Mouse (Mus musculus): ENCODE measurements around the gene D430019H16Rik.

Gene D430019H16Rik

DNA sequence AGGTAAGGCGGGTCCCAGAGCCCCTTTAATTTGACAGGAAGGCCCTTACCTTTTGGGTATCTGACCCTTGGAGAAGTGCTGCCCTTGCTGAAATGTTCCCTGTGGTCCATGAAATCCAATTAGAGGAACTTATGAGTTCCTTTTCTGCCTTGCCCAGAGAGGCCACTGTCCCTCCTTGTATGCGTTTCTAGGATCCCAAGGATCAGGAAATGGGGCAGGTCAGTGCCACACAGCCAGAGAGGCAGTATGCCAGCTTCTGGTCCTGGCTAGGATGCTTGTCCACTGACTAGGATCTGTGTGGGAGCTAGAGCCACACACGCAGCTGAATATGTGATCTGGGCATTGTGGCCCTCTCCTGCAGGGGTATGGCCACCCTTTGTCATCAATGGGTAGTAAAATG lies 36.6 kb downstream of the D430019H16Rik start:
- DNase-seq (ENCODE audit: low spot score), result no peak

DNA sequence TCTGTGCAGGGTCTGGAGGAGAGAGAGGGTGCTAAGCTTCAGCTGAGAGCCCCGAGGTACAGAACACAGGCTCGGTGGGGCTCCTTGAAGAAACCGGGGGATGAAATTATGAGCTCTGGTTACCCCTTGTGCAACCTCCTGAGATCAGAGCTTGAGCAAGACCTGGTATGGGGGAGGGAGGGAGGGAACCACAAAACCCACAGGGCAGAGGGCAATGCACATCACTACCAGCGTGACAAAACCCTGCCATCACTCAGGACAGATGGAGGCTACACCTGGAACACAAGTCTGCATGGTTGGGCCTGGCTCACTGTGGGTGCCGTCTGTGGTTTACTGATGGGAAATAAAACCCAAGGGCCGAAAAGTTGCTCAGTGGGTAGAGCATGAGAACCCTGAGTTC lies 37.1 kb downstream of the D430019H16Rik start:
- no peak for DNase-seq (ENCODE audit: low spot score)

DNA sequence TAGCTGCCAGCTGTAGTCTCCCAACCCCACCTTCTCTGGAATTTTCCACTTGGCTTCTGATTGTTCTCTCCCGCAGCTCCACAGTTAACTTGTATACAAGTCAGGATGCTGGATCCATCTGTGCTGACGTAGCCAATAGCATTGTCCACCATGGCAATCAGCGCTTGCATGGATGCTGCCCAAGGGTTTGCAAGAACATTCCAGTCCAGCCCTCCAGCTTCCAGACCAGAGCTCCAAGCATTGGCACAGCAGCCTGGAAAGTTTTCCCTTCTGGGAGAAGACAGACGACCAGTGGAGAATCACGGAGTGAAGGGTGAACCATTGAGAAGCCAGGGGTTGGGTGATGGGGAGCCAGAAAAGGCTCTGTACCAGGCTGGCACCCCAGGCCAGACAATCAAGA lies 41.1 kb downstream of the D430019H16Rik start:
- no peak for DNase-seq (ENCODE audit: low spot score)

DNA sequence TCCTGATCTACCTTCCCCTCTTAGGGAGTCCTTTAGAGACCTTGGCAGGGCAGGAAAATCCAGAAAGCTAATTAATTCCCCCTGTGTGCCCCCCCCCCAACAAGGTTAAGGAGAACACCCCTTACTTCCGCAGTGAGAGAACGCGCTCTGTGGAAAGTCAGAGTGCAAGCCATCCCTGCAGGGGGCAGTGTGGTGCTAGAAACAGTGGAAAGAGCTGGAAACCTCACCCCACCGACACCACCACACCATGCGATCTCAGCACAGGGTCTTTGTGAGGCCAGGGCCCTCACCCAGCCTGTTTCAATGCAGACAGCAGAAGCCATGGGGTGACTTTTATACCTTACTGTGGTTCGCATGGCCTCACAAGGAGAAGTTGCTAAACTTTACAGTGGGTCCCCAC lies 44.2 kb downstream of the D430019H16Rik start:
- DNase-seq (ENCODE audit: low spot score), result peak; percentile 83

DNA sequence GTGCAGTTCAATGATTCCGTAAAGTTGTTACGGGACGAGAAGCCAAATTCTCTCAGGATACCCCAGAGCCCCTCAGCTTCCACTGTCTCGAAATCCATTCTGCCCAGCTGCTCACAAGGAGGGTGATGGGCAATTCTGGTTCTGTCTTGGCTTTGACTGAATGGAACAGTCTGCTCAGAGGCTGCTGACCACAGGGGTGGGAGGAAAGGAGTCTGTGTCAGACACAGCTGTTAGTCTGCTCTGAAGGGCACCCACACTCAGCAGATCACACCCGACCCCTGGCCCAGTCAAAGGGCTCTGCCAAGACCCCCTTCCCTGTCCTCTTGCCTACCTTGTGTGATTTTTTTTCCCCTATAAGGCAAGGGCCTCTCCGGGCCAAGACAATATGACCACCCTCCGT lies 44.8 kb downstream of the D430019H16Rik start:
- no peak for DNase-seq (ENCODE audit: low spot score)

DNA sequence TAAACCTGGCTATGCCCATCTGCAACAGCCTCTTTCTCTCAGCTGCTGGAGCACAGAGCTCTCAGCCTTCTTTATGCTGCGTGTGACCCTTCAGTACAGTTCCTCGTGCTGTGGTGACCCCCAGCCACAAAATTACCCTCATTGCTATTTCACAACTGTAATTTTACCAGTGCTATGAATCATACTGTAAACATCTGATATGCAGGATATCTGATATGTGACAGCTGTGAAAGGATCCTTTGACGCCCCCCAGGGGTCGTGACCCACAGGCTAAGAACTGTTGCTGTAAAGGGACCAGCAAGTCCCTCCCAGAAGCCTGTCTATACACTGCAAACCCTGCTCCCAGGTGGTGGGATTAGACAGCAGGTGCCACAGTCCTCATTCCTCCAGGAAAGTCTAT lies 45.2 kb downstream of the D430019H16Rik start:
- no peak for DNase-seq (ENCODE audit: low spot score)

DNA sequence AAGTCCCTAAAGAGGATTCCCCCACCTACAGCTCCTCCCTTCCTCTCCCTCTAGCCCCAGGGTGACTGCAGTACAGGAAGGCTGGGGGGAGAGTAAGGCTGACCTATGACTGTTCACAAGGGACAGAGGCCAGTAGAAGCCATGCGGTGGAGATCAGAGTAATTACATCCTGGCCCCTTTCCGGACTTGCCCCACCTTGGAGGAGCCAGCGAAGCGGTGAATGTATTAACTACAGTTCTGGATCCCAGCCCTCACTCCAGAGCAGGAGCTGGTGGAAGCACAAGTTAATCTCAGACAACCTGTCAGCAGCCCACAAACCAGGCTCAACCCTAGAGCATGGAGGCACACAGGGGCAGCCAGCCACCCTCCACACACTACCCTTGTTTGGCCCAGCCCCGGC lies 47.3 kb downstream of the D430019H16Rik start:
- no peak for DNase-seq (ENCODE audit: low spot score)

DNA sequence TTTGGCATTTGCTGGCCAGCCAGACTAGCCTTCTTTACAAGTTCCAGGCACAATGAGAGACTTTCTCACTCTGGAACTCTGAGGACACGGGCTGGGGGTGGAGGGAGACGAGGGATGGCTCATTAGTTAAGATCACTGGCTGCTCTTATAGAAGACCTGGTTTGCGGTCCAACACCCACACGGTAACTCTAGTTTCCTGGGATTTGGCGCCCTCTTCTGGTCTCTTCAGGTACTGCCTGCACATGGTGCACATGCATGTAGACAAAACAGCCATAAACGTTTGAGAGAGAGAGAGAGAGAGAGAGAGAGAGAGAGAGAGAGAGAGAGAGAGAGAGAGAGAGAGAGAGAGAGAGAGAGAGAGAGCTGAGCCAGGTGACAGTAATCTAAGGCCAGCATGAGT lies 51.1 kb downstream of the D430019H16Rik start:
- DNase-seq (ENCODE audit: low spot score), result no peak

DNA sequence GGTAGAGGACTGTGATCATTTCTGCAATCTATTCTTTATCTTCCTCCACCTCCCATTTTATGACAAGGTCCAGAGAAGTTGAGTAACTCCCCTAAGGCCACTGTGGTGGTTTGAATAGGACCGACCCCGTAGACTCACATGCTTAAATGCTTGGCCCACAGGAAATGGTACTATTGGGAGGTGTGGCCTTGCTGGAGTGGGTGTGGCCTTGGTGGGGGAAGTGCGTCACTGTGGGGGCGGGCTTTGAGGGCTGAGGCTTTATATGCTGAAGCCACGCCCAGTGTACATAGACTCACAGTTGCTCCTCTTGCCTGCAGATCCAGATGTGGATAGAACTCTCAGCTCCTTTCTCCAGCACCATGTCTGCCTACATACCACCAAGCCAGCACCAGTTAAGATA lies 57.5 kb downstream of the D430019H16Rik start:
- no peak for DNase-seq (ENCODE audit: low spot score)

DNA sequence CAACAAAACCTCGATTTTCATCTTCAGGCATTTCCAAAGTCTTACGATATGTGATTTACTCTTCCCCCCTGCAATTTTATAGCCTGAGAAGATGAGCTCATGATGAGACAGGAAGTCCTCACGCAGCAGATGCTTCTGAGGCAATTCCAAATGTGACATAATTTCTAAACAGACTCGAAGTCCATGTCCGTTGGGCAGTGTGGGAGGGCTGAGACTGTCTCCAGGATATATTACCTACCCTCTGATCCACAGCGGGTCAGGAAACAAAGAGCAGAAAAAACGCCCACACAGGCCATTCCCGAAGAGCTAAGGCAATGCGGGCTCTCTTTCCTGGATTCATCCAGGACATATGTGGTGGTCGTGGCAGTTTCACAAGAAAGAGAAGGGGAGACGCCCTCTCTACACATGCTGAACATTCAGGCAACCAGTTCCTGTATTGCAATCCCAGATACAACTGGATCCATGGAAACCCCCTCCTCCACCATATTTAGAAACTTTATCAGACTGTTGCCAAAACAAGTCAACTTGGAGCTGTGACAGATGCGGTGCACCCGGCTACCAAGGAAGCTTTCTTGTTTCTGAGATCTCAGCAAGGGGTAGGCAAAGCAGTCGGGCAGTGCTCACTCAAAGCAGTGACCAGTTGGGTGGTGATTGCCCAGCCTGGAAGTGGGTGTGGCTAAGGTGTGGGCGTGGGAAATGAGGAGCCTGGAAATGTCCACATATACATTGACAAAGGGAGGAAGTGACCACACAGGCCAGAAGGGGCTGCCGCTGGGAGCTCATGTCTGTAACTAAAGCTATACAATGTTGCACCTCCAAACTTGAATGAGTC lies 58.2 kb downstream of the D430019H16Rik start:
- no peak for DNase-seq (ENCODE audit: low spot score)

DNA sequence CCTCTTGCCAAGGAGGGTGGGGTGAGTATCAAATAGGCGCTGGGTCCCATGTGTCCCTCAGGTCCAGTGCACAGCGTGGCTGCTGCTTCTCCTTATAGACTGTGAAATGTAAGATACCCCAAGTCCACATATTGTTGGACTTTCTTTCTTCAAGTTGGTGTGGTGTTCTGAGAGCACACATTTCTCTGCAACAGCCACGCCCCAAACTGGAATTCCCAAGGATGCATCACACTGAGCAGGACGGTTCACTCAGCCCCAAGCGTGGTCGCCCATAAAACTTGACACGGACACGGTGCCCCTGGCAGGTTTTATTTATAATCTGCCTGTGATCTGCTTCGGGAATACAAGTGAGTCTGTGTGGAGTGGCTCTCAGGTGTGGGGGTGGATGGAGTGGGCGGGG lies 60.5 kb downstream of the D430019H16Rik start:
- no peak for DNase-seq (ENCODE audit: low spot score)

DNA sequence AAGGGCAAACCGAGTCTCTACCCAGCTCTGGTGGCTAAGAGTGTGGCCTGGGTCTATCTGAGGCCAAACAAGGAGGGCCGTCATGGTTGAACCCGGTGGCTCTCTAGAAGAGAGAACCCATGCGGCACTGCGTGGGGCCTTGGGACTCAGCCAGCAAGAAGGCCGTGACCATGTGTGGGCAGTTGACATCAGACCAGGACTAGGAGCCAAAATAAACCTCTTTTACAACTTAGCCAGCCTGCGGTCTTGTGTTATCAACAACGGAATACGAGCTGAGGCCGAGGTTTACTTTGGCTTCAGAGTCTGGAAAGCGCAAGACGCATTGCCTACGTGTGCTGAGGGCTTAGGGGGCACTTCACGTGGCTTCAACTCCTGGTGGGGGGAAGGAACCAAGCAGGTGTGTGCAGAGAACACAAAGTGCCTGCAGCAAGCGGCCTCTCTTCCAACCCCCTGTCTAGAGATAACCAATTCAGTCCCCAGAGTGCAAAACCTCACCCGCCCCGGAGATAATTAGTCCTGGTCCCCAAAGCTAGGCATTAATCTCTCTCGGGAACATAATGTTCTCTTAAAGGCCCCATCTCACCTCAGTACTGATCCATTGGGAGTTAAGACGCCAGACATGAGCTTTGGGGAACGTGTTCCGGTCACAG lies 63.5 kb downstream of the D430019H16Rik start:
- no peak for DNase-seq (ENCODE audit: low spot score)

DNA sequence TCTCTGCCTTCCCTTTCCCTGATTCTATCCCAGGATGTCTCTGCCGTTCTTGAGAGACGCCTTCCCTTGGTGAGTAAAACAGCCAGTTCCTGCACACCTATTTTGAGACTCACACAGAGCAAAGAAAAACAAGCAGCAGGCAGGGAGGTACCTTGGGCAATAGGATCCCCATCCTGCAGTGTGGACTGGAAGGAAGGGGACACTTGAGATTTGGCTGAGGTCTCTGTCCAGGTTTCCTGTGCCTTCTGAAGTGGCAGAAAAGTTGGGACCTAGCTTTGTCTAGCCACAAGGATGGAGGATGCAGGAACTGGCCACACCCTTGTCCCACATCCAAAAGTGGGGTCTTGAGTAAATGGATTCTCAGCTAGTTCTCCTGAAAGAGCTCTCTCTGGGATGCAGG lies 66.2 kb downstream of the D430019H16Rik start:
- DNase-seq (ENCODE audit: low spot score), result no peak

DNA sequence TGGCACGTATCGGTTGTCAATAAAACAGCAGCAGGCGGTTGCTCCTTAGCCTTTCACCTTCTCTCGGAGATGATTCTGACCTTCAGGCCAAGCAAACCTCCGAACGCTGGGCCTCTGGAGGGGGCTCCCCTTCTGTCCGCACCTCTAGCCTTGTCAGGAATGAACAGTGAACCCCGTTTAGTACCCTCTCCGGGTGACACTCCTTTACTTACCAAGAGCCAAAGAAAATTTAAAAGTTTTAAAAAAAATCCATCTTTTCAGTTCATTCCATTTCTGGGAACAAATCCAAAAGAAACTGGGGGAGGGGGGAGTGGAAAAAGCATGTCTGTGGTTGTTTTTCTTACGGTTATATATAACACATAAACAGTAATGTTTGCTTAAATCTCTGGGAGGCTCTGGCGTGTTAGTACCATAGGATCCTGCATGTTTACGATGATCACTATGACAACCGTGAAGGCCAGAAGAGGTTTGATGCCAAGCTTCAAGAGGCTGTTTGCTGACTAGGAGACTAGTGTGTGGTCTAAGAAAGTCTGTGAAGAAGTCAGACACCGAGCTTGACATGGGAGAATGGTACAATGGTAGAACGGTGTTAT lies 67.6 kb downstream of the D430019H16Rik start:
- no peak for DNase-seq (ENCODE audit: low spot score)

DNA sequence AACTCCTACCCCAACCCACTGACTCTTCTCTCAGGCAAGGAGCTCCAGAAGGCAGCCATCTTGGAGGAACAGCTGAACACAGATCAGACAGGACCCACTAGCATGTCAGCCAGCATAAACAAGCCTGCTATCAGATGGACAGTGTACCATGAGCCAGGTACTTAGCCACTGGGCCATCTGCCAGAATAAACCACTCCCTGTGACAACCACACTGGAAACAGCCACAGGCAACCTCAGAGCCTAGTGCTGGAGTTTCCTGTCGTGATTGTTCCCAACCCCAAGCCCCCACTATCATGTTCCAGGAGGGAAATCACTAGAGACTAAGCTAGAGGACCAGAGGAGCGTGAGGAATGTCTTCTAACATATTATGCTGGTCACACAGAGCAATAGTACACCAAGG lies 70.1 kb downstream of the D430019H16Rik start:
- no peak for DNase-seq (ENCODE audit: low spot score)

DNA sequence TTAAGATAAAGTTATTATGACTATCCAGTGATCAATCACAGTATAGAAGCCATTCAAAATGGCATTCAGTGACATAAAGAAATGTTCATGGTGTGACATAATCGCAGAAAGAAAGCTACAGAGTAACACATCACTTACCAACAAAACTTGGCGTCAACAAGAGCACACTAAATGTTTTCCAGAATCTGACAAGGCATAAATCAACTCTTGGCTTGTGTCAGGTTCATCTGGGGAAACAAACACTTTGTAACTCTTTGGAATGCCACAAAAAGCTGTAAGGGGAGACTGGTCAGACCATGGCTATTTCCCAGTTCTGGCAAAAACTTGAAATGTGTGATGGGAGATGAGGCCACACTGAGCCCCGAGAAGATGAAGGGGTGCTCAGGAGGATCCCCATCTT lies 72.5 kb downstream of the D430019H16Rik start:
- DNase-seq (ENCODE audit: low spot score), result no peak

DNA sequence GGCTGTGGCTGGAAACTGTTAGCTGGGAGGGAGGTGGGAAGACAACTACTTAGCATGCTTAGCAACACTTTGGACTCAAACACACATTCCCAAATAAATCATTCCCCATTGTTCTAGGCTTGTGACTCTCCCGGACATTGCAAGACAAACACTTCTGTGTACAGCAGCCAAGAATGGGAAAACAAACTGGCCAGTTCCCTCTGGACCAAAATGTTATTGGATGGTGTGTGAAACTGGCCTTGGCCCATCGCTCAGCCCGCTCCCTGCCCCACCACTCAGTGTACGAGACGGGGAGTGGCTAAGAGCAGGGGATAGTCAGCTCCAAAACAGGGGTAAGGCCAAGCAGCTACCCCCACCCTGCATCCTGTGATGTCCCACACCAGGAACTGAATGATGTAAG lies 73.2 kb downstream of the D430019H16Rik start:
- DNase-seq (ENCODE audit: low spot score), result peak; percentile 75

DNA sequence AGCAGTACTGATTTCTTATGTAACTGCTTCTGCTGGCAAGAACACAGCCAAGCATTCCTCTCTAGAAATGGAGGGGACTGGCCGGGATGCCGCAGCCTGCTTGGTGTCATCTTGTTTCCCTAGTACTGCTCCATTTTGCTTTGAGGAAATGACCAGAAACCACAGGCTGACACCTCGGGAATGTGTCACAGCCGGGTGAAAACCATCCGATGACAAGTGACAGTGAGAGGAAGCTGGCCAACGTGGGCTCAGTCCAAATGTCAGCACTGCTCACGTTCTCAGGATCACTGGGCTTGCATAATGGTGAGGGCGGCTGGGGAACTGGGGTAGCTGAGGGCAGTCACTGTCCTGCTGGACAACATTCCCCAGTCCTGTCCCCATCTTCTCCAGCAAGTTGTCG lies 75.9 kb downstream of the D430019H16Rik start:
- DNase-seq (ENCODE audit: low spot score), result no peak

DNA sequence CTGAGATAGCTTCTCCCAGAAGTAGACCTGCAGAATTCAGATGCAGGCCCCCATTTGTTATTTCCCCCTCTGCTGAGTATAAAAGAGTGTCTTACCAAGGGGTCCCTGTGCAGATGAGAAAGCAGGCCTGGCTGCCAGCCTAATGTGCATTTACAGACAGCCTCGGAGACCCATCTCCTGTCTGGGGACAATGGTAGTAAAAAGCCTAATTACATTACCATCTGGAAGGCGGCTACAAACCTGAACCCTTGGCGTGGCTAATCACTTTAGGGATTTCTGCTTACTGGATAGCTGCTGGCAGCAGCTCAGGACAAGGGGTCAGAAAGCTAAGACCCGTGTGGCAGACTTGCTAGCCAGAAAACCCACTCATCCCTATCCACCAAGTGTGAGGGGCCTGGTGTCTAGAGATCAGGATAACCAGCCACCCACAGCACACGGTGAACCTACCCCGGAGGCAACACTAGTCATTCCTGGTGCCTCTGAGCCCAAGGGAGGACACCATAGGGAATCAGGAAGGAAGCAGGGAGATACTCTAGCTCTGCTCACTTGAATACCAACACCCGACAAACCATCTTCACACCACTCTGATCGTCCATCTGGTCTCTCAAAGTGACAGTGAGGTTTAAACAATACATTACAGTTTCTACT lies 78.2 kb downstream of the D430019H16Rik start:
- DNase-seq (ENCODE audit: low spot score), result no peak

DNA sequence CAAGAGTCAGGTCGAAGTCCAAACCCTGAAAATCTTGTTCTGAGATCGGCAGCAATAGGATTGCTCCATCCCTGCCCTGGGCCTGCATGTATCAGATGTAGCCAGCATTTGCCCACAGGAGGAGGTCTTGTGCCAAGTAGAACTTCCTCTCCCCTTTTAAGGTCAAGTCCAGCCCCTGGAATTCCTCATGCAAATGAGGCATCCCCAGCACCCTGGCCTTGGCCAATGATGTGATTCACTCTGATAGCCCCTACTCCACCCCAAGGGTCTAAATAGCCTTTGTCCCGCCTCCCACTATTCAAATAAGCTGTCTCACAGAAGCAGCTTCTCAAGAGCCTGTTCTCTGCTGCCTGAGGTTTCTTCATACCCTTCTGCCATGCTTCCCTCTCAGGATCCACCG lies 81.2 kb downstream of the D430019H16Rik start:
- no peak for DNase-seq (ENCODE audit: low spot score)

DNA sequence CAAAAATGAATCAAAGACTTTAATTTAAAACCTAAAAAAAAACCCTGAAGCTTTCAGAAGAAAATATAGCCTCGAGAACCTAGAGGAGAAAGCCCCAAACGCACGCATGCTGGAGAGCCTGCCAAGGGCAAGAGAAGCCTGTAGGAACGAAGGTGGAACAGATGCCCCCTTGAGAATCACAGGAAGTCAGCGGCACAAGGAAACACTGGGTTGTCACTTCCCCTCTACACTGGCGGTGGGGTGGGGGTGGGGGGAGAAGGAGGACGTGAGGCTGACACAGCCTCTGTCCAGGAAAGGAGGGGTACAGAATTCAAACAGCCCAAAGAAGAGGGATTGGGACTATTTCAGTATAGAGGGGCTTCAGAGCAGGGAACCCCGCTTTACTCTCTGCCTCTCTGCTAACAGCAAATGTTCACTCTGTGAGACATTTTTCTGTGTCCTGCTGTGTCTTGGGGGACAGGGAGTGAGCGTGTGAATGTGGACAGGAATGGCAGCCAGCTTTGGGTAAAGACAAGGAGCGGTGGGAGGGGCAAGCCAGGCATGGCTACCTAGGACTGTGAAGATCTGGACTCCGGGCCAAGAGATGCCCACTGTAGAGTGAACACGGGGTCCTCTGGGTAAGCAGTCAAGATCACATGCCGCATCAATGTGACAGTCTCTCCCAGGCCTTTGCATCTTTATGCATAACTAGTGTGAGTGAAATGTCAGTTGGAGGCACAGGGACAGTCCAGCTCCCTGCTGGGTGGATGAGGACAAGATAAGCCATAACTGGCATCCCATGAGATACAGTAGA lies 82.5 kb downstream of the D430019H16Rik start:
- DNase-seq (ENCODE audit: low spot score), result no peak

DNA sequence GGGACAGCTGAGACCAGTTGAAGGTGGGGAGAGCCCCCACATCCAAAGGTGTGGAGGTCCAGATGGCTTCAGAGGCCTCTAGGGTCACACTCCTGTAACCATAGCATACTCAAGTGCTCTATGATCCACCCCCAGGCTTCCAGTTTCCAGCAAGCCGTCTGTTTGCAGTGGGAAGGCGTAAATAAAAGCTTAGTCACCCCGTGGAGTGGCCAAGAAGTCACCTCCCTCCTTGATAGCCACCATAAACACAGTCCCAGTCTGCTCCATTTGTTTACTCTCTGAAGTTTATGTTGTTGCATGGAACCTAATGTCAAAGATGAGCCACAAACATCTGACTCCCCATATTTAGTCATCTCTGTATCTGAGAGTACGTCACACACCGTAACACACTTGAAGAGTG lies 83.5 kb downstream of the D430019H16Rik start:
- no peak for DNase-seq (ENCODE audit: low spot score)
